Mouse (Mus musculus): Measurements from ENCODE around the gene Snrk.
"Not testable (repeated sequence)": the region's sequence is repeated elsewhere in the genome, so short reads cannot be mapped to it uniquely, and the experiment has no call there.

Gene Snrk

GRCm38 (mm10) chr9:122143219-122143618 is 26.2 kb downstream of the Snrk start:
- no peak for DNase-seq (ENCODE audit: low spot score in 2 of 2)

GRCm38 (mm10) chr9:122144776-122145175 is 27.7 kb downstream of the Snrk start:
- DNase-seq (ENCODE audit: low spot score in 2 of 2), result no peak

DNA sequence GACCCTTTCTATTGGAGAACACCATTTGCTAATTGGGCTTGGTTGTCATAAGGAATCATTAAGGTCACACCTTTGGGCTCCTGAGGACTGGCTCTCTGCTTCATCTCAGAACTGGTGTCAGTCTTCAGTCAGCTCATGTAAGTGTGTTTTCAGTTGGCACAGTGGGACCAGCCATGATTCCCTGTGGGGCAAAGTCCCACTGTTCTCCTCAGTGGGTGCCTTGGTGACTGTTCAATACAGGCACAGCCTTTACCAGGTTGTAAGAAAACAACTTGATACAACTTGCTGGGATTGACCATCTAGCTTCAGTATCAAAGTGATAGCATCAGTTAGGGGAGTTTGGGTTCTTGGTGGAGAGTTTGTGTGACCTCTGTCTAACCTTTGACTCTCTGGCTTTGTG is 28.6 kb downstream of the Snrk start:
- DNase-seq (ENCODE audit: low spot score in 2 of 2), result no peak

- DNase-seq (ENCODE audit: low spot score in 2 of 2), result no peak
These were observed 29.2 kb downstream of the Snrk start for GRCm38 (mm10) chr9:122146124-122146870.

- no peak for DNase-seq (ENCODE audit: low spot score in 2 of 2)
These were observed 31.3 kb downstream of the Snrk start for GRCm38 (mm10) chr9:122148356-122148755.

GRCm38 (mm10) chr9:122149997-122150826 is 33.1 kb downstream of the Snrk start:
- no peak for DNase-seq (ENCODE audit: low spot score in 2 of 2)

- no peak for DNase-seq (ENCODE audit: low spot score in 2 of 2)
These were observed 35.0 kb downstream of the Snrk start for GRCm38 (mm10) chr9:122152063-122152462.

DNA sequence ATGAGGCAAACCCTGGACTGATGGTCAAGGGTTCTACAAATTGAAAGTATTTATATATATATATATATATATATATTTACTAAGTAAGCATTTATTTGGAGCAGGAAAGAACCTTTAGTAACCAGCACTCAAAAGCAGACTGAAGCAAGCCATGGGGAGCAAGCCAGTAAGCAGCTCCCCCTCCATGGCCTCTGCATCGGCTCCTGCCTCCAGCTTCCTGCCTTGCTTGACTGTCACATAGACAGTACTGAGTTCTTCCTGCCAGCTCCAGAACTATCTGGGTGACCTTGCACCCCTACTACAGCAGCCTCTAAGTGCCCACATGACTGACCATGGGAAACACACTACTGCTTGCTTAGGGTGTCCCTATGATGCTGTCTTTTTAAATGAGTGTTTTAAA is 35.4 kb downstream of the Snrk start:
- DNase-seq (ENCODE audit: low spot score in 2 of 2), result no peak

DNA sequence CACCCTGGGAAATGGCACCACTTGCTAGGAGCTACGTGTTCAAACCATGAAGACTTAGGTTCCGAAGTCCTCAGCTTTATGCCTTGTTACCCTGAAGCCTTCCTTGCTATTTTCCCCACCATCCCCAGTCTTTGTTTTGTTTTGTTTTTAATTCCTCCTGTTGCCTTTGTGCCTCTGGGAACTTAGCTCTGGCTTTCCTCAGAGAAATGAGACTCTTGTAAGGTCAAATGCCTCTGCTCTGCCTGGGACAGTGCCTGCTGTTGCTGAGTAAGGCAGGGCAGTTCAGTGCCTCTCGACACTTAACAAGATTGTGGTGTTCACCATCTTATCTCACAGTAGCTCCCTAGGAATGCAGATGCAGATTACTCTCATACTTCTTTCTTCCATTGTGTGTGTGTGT is 36.4 kb downstream of the Snrk start:
- no peak for DNase-seq (ENCODE audit: low spot score in 2 of 2)

GRCm38 (mm10) chr9:122155193-122155592 is 38.1 kb downstream of the Snrk start:
- DNase-seq (ENCODE audit: low spot score in 2 of 2), result no peak

GRCm38 (mm10) chr9:122156389-122157078 is 39.5 kb downstream of the Snrk start:
- DNase-seq (ENCODE audit: low spot score in 2 of 2), result no peak

GRCm38 (mm10) chr9:122157079-122157441 is 40.0 kb downstream of the Snrk start:
- DNase-seq (ENCODE audit: low spot score in 2 of 2), result no peak

DNA sequence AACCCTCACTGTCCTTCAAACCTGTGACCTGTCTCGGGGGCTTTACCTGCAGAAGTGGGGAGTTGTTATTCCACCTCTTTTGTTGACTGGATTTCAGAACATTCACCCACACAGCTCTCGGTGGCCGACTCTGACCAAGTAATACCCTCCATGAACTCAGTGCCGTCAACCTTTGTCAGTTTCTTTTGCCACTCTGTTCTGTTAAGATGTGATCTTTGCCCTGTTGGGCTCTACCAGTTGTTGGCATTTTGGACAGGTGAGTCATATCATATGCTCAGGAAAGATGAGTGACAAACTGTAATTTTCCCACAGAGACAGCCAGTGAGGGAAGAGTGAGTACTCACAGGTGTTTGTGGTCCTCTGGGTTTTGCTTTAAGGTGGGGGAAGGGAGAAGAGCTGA is 47.5 kb downstream of the Snrk start:
- DNase-seq (ENCODE audit: low spot score in 2 of 2), result no peak

DNA sequence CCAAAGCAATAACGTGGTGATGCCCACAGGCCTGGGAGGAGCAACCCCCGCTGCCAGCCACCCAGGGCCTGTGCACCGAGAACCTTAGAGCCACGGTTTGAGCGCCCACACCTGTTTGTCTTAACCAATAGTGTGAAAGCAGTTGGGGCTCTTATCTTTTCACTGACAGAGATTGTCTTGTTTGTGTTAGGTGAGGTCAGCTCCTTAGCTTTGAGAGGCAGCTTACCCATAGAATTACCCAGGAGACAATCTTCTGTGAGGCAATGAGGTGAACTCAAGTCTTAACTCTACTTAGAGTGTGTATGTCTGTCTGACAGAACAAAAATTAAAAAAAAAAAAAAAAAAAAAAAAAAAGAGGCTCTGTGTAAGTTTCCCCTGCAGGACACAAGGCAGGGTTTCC is 50.7 kb downstream of the Snrk start:
- DNase-seq (ENCODE audit: low spot score in 2 of 2), result not testable (repeated sequence)

DNA sequence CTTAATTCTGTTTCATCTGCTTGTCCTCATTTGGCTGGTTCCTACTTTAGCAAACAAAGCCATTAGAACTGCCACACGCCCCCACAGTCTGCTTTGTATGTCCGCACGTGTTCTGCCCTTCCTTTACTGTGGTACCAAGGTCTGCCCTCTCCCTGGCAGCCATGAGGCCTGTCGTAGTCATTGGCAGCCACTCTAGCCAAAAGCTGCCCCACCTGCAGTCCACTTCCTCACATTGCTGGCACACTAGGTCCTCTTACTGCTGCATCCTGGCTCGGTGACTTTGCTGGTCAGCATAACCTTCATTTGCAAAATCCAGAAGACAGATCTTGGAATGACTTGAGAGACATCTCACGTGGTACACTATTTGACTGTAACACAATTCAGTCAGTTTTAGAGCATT is 52.8 kb downstream of the Snrk start:
- DNase-seq (ENCODE audit: low spot score in 2 of 2), result no peak

GRCm38 (mm10) chr9:122172612-122173186 is 55.6 kb downstream of the Snrk start:
- DNase-seq (ENCODE audit: low spot score in 2 of 2), result no peak

DNA sequence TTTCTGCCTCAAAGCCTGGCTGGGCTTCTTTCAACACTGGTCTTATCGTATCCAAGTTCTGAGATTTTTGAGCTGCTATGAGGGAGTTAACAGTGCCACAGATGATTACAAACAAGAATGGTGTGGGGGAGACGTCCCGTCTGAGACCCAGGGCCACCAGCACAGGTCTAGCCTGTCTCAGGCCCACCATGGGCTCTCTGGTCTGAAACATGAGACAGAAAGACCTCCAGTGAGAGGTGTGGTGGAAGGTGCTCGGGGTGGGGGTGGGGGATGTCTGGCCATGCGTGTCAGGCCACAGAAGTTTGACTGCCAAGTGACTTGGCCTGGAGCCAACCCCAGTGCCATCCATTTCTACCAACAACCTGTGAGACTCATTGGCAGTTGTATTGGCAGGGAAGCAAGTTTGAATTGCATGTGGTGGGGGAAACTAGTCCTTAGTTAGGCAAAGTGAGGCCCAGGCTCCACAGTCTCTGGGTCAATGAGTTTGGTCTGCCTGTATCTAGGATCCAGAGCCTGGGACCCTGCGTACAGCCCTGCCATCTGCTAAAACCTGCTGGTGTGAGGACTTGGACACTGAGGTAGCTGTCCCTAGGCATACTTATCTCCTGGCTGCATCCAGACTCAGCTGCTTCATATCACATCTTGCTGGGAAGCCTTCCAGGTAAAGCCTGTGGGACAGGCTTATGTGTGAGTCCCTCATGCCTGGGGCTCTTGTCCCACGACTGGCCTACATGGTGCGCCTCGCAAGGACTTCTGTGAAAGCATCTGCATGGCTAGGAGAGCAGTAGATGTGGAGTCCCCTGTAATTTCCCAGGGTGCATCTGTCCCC is 56.6 kb downstream of the Snrk start:
- no peak for DNase-seq (ENCODE audit: low spot score in 2 of 2)

DNA sequence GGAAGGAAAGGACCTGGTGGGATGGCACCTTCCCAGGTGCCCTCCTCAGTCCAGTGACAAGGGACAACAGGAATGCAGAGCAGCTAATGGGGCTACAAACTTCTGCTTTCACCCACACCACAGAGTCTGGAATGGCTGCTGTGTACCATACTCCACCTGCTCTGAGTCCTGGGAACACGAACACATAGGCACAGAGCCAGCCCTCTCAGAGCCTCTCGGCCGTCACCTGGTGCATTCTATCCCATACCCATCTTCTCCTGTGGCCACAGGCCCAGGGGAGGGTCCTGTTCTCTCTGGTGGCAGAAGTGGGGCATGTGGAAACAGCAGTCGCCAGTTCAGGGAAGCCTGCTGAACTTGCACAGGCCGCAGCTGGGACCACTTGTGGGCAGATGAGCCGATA is 57.7 kb downstream of the Snrk start:
- no peak for DNase-seq (ENCODE audit: low spot score in 2 of 2)

DNA sequence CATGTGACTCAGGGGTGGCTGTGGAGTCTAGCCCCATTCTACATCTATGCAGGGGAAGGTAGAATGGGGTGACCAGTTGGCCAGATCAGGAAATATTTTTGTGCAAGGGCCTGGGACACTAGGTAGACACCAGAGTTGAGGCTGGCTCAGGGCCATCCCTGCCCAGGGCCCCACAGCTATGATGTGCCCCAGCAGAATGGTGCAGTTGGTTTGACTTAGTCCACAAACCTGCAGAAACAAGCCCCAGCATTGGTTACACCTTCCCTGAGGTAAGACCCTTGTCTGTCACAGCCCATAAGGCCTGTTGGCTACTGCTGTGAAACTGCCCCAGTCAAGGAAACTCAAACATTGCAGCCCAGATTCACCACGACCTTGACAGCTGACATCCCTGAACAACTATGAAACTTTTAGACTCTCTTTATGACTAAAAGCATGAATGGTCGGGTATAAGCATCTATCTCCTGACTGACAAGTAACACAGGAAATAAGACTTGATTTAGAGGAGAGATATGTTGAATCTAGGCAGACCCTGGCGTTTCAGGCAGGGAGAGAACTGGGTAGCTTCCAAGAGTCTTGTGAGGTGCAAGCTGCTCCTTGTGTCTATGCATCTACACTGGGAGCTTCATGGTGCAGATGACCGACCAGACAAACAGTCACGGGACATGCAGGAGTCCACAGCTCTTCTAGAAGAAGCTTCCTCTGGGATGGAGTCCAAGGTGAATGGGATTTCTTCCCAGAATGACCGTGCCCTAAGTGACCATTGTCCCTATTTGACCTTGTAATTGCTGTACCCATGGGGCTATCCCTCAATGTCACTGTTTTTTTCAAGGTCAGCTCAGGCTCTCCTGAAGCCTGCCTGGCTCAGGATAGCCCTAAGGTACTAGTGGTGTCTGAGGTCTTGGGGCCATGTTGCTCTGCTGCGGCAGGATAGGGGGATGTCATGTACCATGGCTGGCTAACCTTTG is 60.5 kb downstream of the Snrk start:
- no peak for DNase-seq (ENCODE audit: low spot score in 2 of 2)

DNA sequence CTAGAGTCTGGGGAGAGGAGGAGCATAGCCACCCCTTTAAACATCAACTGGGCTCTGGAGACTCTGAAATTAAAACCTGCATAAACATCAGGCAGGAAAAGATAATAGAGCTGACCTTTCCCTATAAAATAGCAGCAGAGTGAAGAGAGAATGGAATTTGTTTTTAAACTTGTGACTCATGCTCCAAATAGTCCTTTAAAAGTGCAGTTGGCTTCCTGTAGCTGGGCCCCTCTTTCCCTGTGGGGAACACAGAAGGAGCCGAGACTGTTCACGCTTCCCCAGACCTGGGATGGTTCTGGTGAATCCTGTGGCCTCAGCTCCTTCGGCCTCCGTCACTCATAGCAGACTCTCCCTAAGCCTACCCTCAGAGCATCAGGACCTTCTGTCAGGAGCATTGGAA is 61.4 kb downstream of the Snrk start:
- no peak for DNase-seq (ENCODE audit: low spot score in 2 of 2)

All from spleen, postnatal 14 days (tissue).